Mouse (Mus musculus) G1E (cell line): ENCODE measurements around the gene Apoh. TPM values are rescaled to one million over a fixed set of nuclear protein-coding genes. Genes with fewer than 3 reads are reported as not detected.

Experiments used
- ATAC-seq: 2 replicates; pipeline ENCODE4 v1.8.0; 2016; ENCODE audit warnings: mild to moderate bottlenecking; ENCODE audit not compliant: insufficient number of reproducible peaks, poor library complexity, low FRiP score, severe bottlenecking; ENCODE audit errors: extremely low read depth
- DNase-seq: peaks from one replicate; pipeline ENCODE4 v3.0.0; 2012; ENCODE audit warnings: low spot score
- H3K27me3 ChIP-seq: 2 replicates; pipeline ENCODE4 v1.6.1; 2012; ENCODE audit warnings: mild to moderate bottlenecking, low read length, inconsistent platforms; ENCODE audit not compliant: insufficient read depth
- H3K36me3 ChIP-seq: replicated peaks from 2 replicates; pipeline ENCODE3; 2012; ENCODE audit warnings: mild to moderate bottlenecking, inconsistent platforms
- H3K4me1 ChIP-seq: 2 replicates; pipeline ENCODE4 v1.6.1; 2012; ENCODE audit warnings: low read depth, low read length, inconsistent platforms, mixed read lengths; ENCODE audit not compliant: insufficient read depth
- H3K4me3 ChIP-seq: 2 replicates; pipeline ENCODE4 v1.5.1; 2012; ENCODE audit warnings: low read depth, mild to moderate bottlenecking, inconsistent platforms, low read length, moderate library complexity, mixed read lengths
- H3K9me3 ChIP-seq: replicated peaks from 2 replicates; pipeline ENCODE4 v1.6.1; 2012; ENCODE audit warnings: inconsistent platforms
- CTCF ChIP-seq: IDR thresholded peaks from 2 replicates; pipeline ENCODE4 v1.5.1; 2012; ENCODE audit warnings: low read depth, low read length, inconsistent platforms, mixed read lengths
- GATA1 ChIP-seq: IDR thresholded peaks from 2 replicates; pipeline ENCODE4 v1.6.1; 2012; ENCODE audit warnings: borderline replicate concordance, low read length, inconsistent platforms, mixed read lengths
- GATA2 ChIP-seq: IDR thresholded peaks from 2 replicates; pipeline ENCODE4 v1.6.1; 2012; ENCODE audit warnings: low read depth, low read length, inconsistent platforms, borderline replicate concordance
- POLR2AphosphoS5 ChIP-seq: IDR thresholded peaks from 2 replicates; pipeline ENCODE4 v1.6.1; 2012; ENCODE audit warnings: low read depth, low read length, inconsistent platforms; ENCODE audit not compliant: insufficient replicate concordance
- TAL1 ChIP-seq: conservative IDR thresholded peaks from 2 replicates; pipeline ENCODE4 v1.6.1; 2012; ENCODE audit warnings: low read depth, low read length, inconsistent platforms, mixed read lengths
- polyA plus RNA-seq: library from polyadenylated mRNA; stranded (reverse); fragments of >175 nt; gene quantifications from 2 replicates; pipeline ENCODE4 v1.2.3, GENCODE M21; 2012
- total RNA-seq, 2 experiments: library from RNA; stranded (forward) in 1 of 2; stranded (reverse) in 1 of 2; fragments of 200-1000 nt in 1 of 2; fragments of >200 nt in 1 of 2; fragmentation: Nextera tagmentation in 1 of 2; gene quantifications; 2 replicates each; pipeline ENCODE4 v1.2.3; 2014 to 2017

The Apoh gene
- total and polyA plus RNA-seq, 3 experiments, result not detected

GRCm38 (mm10) chr11:108364945-108365589 is 21.9 kb downstream of the Apoh start:
- peaks cover 17% of the 10 kb centered on the region for H3K9me3 ChIP-seq
- TF ChIP-seq CTCF, result no peak
- TF ChIP-seq TAL1, result no peak

DNA sequence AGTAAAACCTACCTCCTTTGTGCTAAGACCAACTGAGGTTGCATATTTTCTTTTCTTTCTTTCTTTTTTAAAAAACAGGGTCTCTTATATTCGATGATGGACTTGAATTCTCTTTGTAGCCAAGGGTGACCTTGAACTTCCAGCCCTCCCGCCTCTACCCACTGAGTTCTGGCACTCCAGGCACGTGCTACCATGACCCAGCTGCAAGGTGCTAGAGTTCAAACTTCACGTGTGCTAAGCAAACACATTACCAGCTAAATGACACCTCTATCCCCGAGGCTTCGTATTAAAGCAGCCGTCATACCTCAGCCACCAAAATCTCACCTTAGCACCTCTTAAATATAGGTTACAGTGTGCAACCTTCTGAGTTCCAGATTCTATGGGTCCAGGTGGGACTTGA is 22.4 kb downstream of the Apoh start:
- TF ChIP-seq GATA2 (no peak), CTCF (no peak), GATA1 (no peak), POLR2AphosphoS5 (no peak), TAL1 (no peak)
- no peak for DNase-seq

More at GRCm38 (mm10) chr11:108364945-108365589, 21.9 kb downstream of the Apoh start:
- Histone ChIP-seq H3K36me3 (no peaks in the 10 kb centered on the region), H3K27me3 (no peaks in the 10 kb centered on the region), H3K4me3 (no peak overlapping the region), H3K4me1 (no peaks in the 10 kb centered on the region)
- no peak for DNase-seq
- no peak for ATAC-seq

GRCm38 (mm10) chr11:108367046-108367445 is 23.9 kb downstream of the Apoh start:
- Histone ChIP-seq H3K9me3 (peaks cover 17% of the 10 kb centered on the region), H3K4me3 (no peak overlapping the region), H3K4me1 (no peaks in the 10 kb centered on the region), H3K36me3 (no peaks in the 10 kb centered on the region), H3K27me3 (no peaks in the 10 kb centered on the region)
- ATAC-seq (no peak), DNase-seq (no peak)
- TF ChIP-seq GATA2 (no peak), GATA1 (no peak), POLR2AphosphoS5 (no peak), CTCF (no peak), TAL1 (no peak)

More for the DNA sequence above, 22.4 kb downstream of the Apoh start:
- no peaks in the 10 kb centered on the region for H3K4me1 ChIP-seq
- H3K4me3 ChIP-seq, result no peak overlapping the region
- peaks cover 19% of the 10 kb centered on the region for H3K9me3 ChIP-seq
- H3K36me3 ChIP-seq, result no peaks in the 10 kb centered on the region
- no peaks in the 10 kb centered on the region for H3K27me3 ChIP-seq
- ATAC-seq, result no peak

DNA sequence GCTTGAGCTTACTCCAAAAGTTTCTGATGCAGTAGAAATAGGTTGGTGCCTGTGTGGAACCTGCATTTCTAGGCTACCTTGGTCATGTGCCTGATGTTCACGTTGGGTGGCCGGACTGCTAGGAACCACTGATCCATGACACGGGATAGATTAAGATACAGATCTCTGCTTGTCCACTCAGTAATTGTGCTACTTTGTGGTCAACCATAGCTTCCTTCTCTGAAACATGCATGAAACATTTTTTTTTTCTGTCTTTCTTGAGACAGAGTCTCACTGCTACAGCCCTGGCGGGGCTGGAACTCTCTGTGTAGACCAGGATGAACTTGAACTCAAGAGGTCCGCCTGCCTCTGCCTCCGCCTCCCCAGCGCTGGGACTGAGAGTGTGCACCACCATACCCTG is 33.7 kb downstream of the Apoh start:
- peaks cover 7% of the 10 kb centered on the region; the same call in 1 of the 2 replicates for H3K9me3 ChIP-seq
- H3K4me3 ChIP-seq, result no peak overlapping the region
- ATAC-seq (no peak), DNase-seq (no peak)
- H3K27me3 ChIP-seq, result no peaks in the 10 kb centered on the region
- H3K4me1 ChIP-seq, result no peaks in the 10 kb centered on the region
- no peaks in the 10 kb centered on the region for H3K36me3 ChIP-seq
- TF ChIP-seq CTCF, result no peak
- TF ChIP-seq GATA1, result no peak
- TF ChIP-seq GATA2, result no peak
- TF ChIP-seq POLR2AphosphoS5, result no peak
- TF ChIP-seq TAL1, result no peak

DNA sequence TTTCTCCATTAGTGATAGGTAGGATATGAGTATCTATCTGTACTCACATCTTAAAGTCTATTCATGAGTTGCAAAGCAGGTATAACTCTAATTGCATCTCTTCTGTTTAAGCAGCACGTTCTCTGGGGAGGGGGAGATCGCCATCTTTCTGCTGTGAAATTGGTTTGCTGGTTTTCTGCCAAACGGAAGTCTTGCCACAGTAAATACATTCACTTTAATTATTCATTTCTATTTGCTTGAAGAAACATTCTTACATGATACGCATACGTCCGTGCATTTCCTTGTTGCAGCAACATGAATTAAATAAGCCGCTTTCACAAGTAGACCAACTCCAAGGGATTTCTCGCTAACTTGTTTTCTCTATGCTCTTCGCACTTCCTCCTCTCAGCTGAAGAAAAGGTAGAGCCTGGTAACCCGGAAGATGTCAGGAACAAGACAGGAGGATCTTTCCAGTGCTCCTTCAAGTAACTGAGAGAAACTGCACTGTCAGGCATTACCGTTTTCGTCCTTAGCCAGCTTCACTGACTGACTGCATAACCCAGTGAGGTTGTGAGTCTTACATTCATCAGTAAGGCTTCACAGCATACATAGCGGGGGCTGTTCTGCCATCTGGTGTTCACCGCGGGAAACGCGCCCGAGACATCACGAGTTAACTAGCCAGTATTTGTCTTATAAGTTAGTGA is 34.7 kb downstream of the Apoh start:
- Histone ChIP-seq H3K4me1 (no peaks in the 10 kb centered on the region), H3K36me3 (no peaks in the 10 kb centered on the region), H3K4me3 (no peak overlapping the region), H3K9me3 (peaks cover 7% of the 10 kb centered on the region; the same call in 1 of the 2 replicates), H3K27me3 (no peaks in the 10 kb centered on the region)
- DNase-seq (no peak), ATAC-seq (0 out of 2 replicates have a peak, but pooled peaks have one; percentile 41)
- TF ChIP-seq GATA2, result no peak
- TF ChIP-seq POLR2AphosphoS5, result no peak
- peak; percentile 29; the same call in 1 of the 2 replicates for TF ChIP-seq CTCF
- no peak for TF ChIP-seq GATA1

- no peak overlapping the region for H3K4me3 ChIP-seq
- ATAC-seq, result no peak
- no peaks in the 10 kb centered on the region for H3K36me3 ChIP-seq
- H3K4me1 ChIP-seq, result no peaks in the 10 kb centered on the region
- H3K9me3 ChIP-seq, result peaks cover 7% of the 10 kb centered on the region; the same call in 1 of the 2 replicates
- TF ChIP-seq GATA1 (no peak), GATA2 (no peak)
- no peak for DNase-seq
- no peaks in the 10 kb centered on the region for H3K27me3 ChIP-seq
Observed at GRCm38 (mm10) chr11:108378363-108378751, 35.2 kb downstream of the Apoh start.

- no peaks in the 10 kb centered on the region for H3K4me1 ChIP-seq
- ATAC-seq (no peak), DNase-seq (no peak)
- no peaks in the 10 kb centered on the region for H3K36me3 ChIP-seq
- TF ChIP-seq CTCF (no peak), GATA2 (no peak), TAL1 (no peak), GATA1 (no peak), POLR2AphosphoS5 (no peak)
- 0 out of 2 replicates have a peak, but pooled peaks cover 7% of the 10 kb centered on the region for H3K9me3 ChIP-seq
- no peaks in the 10 kb centered on the region for H3K27me3 ChIP-seq
- H3K4me3 ChIP-seq, result no peak overlapping the region
Observed at GRCm38 (mm10) chr11:108382664-108383063, 39.5 kb downstream of the Apoh start.
